Mouse (Mus musculus) intestine, embryonic 15.5 days (tissue): ENCODE results near the gene Shq1. TPM values are rescaled to one million over a fixed set of nuclear protein-coding genes. Genes with fewer than 3 reads are reported as not detected.
A peak's percentile ranks its signal among the peaks of the same experiment; 100 is the strongest.

ENCODE experiments used
- ATAC-seq: fragments of 200-750 bp; cut with Nextera tagmentation; 2 replicates; pipeline ENCODE4 v1.8.0; 2017; ENCODE audit warnings: moderate TSS enrichment, moderate library complexity
- H3K27ac ChIP-seq: fragments of 300-500 bp; sonication (generic); 2 replicates; pipeline ENCODE4 v1.5.1; 2015; ENCODE audit warnings: mild to moderate bottlenecking, inconsistent platforms
- H3K27me3 ChIP-seq: fragments of 300-500 bp; sonication (generic); replicated peaks from 2 replicates; pipeline ENCODE4 v1.6.1; 2015; ENCODE audit warnings: inconsistent platforms
- H3K36me3 ChIP-seq: fragments of 300-500 bp; sonication (generic); 2 replicates; pipeline ENCODE4 v1.6.1; 2015; ENCODE audit warnings: inconsistent platforms
- H3K4me1 ChIP-seq: fragments of 300-500 bp; sonication (generic); replicated peaks from 2 replicates; pipeline ENCODE4 v1.6.1; 2015; ENCODE audit warnings: inconsistent platforms
- H3K4me2 ChIP-seq: fragments of 300-500 bp; sonication (generic); replicated peaks from 2 replicates; pipeline ENCODE4 v1.6.1; 2015; ENCODE audit warnings: mild to moderate bottlenecking, inconsistent platforms
- H3K4me3 ChIP-seq: fragments of 300-500 bp; sonication (generic); replicated peaks from 2 replicates; pipeline ENCODE4 v1.5.1; 2015; ENCODE audit warnings: inconsistent platforms
- H3K9ac ChIP-seq: fragments of 300-500 bp; sonication (generic); 2 replicates; pipeline ENCODE4 v1.6.1; 2015; ENCODE audit warnings: inconsistent platforms
- H3K9me3 ChIP-seq: fragments of 300-500 bp; sonication (generic); 2 replicates; pipeline ENCODE4 v1.6.1; 2016; ENCODE audit warnings: inconsistent platforms
- WGBS: fragments of 180-500 bp; shearing (Covaris S2); methylation state at CpG from one replicate; pipeline ENCODE4 v1.1.7; 2015; 5-methylcytosine and 5-hydroxymethylcytosine counted together
- polyA plus RNA-seq: library from polyadenylated mRNA; unstranded; fragments of >200 nt; fragmentation: Nextera tagmentation; extraction: Ambion mirVana; gene quantifications from 2 replicates; pipeline ENCODE4 v1.2.1, GENCODE M21; 2015

The Shq1 gene
- polyA plus RNA-seq, 1 experiment from 2014 or later: 18.2 TPM

GRCm38 (mm10) chr6:100616133-100616532 is 54.8 kb downstream of the Shq1 start:
- H3K36me3 ChIP-seq: no peaks in the 10 kb centered on the region
- H3K27ac ChIP-seq: no peak overlapping the region
- H3K9ac ChIP-seq: no peak overlapping the region
- H3K4me2 ChIP-seq: no peak overlapping the region
- no peaks in the 10 kb centered on the region for H3K27me3 ChIP-seq
- 86% methylated on average over 4 of the region's 4 CpGs for WGBS
- no peak for ATAC-seq
- no peaks in the 10 kb centered on the region for H3K4me1 ChIP-seq
- H3K9me3 ChIP-seq: no peaks in the 10 kb centered on the region
- H3K4me3 ChIP-seq: no peak overlapping the region

DNA sequence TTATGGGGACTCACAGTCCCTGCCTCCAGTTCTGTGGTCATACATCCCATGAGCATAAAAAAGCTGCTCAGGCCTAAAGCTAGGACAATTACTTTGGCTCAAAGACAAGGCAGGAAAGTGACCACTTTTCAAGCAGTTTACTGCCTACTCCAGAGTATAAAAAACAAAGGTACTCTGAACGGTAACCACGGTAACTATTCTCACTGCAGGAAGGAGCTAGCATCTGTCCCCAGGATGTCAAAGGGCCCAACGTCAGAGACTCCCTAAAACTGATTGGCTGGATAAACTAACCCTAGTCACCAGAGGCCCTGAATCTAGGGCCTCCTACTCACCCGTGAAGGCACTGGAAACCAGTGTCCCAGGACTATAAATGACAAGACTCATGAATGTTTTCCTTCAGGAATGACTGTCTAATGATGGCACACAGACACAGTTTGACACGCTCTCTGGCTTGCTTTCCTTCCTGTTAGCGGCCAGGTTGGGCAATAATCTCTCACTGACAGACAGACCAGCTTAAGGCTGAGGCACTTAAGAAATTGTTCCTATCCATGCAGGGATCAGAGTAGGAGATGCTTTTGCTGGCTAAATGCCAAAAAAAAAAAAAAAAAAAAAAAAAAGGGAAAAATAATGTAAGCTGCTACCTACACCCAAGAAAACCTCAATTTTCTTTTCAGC is 57.2 kb downstream of the Shq1 start:
- Histone ChIP-seq H3K9me3 (no peaks in the 10 kb centered on the region), H3K27me3 (no peaks in the 10 kb centered on the region), H3K4me2 (no peak overlapping the region), H3K9ac (no peak overlapping the region), H3K36me3 (no peaks in the 10 kb centered on the region), H3K4me1 (no peaks in the 10 kb centered on the region; the same call in 1 of the 2 replicates), H3K27ac (no peak overlapping the region), H3K4me3 (no peak overlapping the region)
- 53% methylated on average over 6 of the region's 6 CpGs for WGBS
- ATAC-seq: 0 out of 2 replicates have a peak, but pooled peaks have one; percentile 52

- 70% methylated on average over 7 of the region's 7 CpGs for WGBS
- no peaks in the 10 kb centered on the region for H3K27me3 ChIP-seq
- no peak overlapping the region for H3K4me3 ChIP-seq
- no peaks in the 10 kb centered on the region for H3K36me3 ChIP-seq
- H3K4me2 ChIP-seq: no peak overlapping the region
- H3K4me1 ChIP-seq: no peaks in the 10 kb centered on the region; the same call in 1 of the 2 replicates
- peak; percentile 68 for ATAC-seq
- H3K27ac ChIP-seq: no peak overlapping the region
- no peaks in the 10 kb centered on the region for H3K9me3 ChIP-seq
- H3K9ac ChIP-seq: no peak overlapping the region
These were observed 59.9 kb downstream of the Shq1 start for GRCm38 (mm10) chr6:100610897-100611575.

- no peak overlapping the region for H3K27ac ChIP-seq
- H3K27me3 ChIP-seq: no peaks in the 10 kb centered on the region
- H3K4me1 ChIP-seq: no peaks in the 10 kb centered on the region; the same call in 1 of the 2 replicates
- no peak overlapping the region for H3K4me2 ChIP-seq
- H3K4me3 ChIP-seq: no peak overlapping the region
- no peaks in the 10 kb centered on the region for H3K9me3 ChIP-seq
- no peaks in the 10 kb centered on the region for H3K36me3 ChIP-seq
- WGBS: 86% methylated on average over 7 of the region's 8 CpGs
- H3K9ac ChIP-seq: no peak overlapping the region
- no peak for ATAC-seq
These were observed 60.8 kb downstream of the Shq1 start for GRCm38 (mm10) chr6:100610182-100610581.

GRCm38 (mm10) chr6:100609256-100609655 is 61.7 kb downstream of the Shq1 start:
- 93% methylated on average over 3 of the region's 3 CpGs for WGBS
- H3K27me3 ChIP-seq: no peaks in the 10 kb centered on the region
- H3K4me3 ChIP-seq: no peak overlapping the region
- no peak overlapping the region for H3K27ac ChIP-seq
- no peak overlapping the region for H3K9ac ChIP-seq
- H3K4me2 ChIP-seq: no peak overlapping the region
- no peaks in the 10 kb centered on the region for H3K9me3 ChIP-seq
- ATAC-seq: no peak
- H3K36me3 ChIP-seq: no peaks in the 10 kb centered on the region
- H3K4me1 ChIP-seq: no peaks in the 10 kb centered on the region; the same call in 1 of the 2 replicates

DNA sequence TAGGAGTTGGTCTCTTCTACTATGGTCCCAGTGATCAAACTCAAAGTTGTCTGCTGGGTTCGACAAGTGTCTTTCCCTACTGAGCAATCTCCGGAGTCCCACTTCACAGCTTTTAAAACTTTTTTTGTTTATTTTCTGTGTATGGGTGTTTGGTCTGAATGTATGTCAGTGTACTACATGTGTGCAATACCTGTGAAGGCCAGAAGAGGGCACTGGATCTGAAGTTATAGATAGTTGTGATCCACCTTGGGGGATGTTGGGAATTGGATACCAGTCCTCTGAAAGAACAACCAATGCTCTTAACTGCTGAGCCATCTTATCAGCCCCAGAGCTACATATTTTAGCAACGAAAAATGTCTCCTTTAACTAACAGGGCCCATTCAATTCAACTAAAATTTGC is 62.5 kb downstream of the Shq1 start:
- Histone ChIP-seq H3K9me3 (no peaks in the 10 kb centered on the region), H3K27me3 (no peaks in the 10 kb centered on the region), H3K27ac (no peak overlapping the region), H3K4me3 (no peak overlapping the region), H3K36me3 (no peaks in the 10 kb centered on the region), H3K4me2 (no peak overlapping the region), H3K9ac (no peak overlapping the region), H3K4me1 (no peaks in the 10 kb centered on the region; the same call in 1 of the 2 replicates)
- 94% methylated on average over 3 of the region's 3 CpGs for WGBS
- ATAC-seq: no peak

GRCm38 (mm10) chr6:100606805-100607204 is 64.2 kb downstream of the Shq1 start:
- Histone ChIP-seq H3K27me3 (no peaks in the 10 kb centered on the region), H3K9me3 (no peaks in the 10 kb centered on the region), H3K36me3 (no peaks in the 10 kb centered on the region), H3K4me3 (no peak overlapping the region), H3K27ac (no peak overlapping the region), H3K4me1 (no peaks in the 10 kb centered on the region; the same call in 1 of the 2 replicates), H3K4me2 (no peak overlapping the region), H3K9ac (no peak overlapping the region)
- 65% methylated on average over 4 of the region's 4 CpGs for WGBS
- no peak for ATAC-seq

DNA sequence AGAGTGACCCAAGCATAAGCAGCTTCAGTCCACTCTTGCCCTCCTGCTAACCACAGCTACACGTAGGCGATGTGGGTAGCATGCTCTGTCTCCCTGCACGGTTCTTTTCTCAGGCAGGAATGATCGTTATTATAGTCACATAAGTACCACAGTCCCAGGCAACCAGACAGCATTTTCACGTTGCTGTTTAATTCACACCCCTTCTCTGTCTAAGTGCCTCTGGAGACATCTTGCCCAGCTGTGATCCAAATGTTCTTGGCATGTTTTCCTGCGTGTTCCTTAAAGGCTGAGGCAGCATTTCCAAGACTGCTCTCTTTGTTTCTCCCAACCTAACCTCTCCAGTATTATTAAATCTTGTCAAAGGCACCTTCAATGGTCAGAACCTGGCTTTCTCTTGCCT is 67.3 kb downstream of the Shq1 start:
- 0 out of 2 replicates have a peak overlapping the region, but pooled peaks have one; percentile 32 for H3K27ac ChIP-seq
- WGBS: 67% methylated on average over 6 of the region's 6 CpGs
- H3K27me3 ChIP-seq: no peaks in the 10 kb centered on the region
- H3K4me3 ChIP-seq: no peak overlapping the region
- no peak overlapping the region for H3K9ac ChIP-seq
- no peak overlapping the region for H3K4me2 ChIP-seq
- H3K36me3 ChIP-seq: no peaks in the 10 kb centered on the region
- no peaks in the 10 kb centered on the region; the same call in 1 of the 2 replicates for H3K4me1 ChIP-seq
- H3K9me3 ChIP-seq: no peaks in the 10 kb centered on the region
- no peak for ATAC-seq

DNA sequence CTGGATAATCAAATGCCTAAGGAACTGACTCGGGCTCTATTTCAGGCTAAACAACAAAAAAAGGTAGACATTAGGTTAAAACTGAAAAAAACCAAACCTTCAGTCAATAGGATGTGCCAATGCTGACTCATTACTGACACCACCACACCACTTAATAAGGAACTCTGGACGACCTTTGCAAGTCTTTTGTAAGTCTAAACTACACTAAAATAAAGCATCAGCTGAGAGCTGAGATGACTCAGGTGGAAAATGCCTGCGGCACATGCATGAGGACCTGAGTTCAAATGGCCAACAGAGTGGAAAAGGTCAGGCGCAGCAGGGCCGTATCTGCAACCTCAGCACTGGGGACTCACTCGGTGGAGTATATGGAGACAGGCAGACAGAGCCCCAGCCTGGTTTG is 69.3 kb downstream of the Shq1 start:
- Histone ChIP-seq H3K4me2 (no peak overlapping the region), H3K9me3 (no peaks in the 10 kb centered on the region), H3K4me3 (no peak overlapping the region), H3K4me1 (no peaks in the 10 kb centered on the region; the same call in 1 of the 2 replicates), H3K27ac (no peak overlapping the region), H3K27me3 (no peaks in the 10 kb centered on the region), H3K9ac (no peak overlapping the region), H3K36me3 (no peaks in the 10 kb centered on the region)
- ATAC-seq: no peak
- 81% methylated on average over 6 of the region's 6 CpGs for WGBS

DNA sequence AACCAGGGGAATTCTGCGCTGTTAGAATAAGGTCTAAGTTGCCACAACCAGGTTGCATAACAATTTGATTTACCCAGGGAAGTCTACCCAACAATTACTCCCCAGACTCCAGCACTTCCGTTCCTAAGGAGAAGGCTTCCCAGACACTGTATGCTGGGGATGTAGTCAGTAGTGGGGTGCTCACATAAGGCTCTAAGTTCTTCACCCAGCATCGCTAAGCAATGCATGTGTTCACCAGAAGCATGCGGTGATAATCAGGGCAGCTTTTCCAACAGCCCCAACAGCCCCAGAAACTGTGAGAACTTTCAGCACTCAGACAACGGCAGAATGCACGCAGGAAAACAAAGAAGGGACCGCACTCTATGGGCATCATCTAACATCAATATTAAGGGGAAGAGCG is 77.1 kb downstream of the Shq1 start:
- Histone ChIP-seq H3K27ac (no peak overlapping the region), H3K4me2 (no peak overlapping the region), H3K4me3 (no peak overlapping the region), H3K36me3 (no peaks in the 10 kb centered on the region), H3K9me3 (no peaks in the 10 kb centered on the region), H3K4me1 (no peaks in the 10 kb centered on the region), H3K9ac (no peak overlapping the region), H3K27me3 (no peaks in the 10 kb centered on the region)
- 83% methylated on average over 8 of the region's 8 CpGs for WGBS
- no peak for ATAC-seq

- Histone ChIP-seq H3K27ac (no peak overlapping the region), H3K4me1 (no peaks in the 10 kb centered on the region), H3K27me3 (no peaks in the 10 kb centered on the region), H3K4me3 (no peak overlapping the region), H3K9me3 (no peaks in the 10 kb centered on the region), H3K4me2 (no peak overlapping the region), H3K36me3 (no peaks in the 10 kb centered on the region), H3K9ac (no peak overlapping the region)
- WGBS: 75% methylated on average over 7 of the region's 7 CpGs
- no peak for ATAC-seq
These were observed 78.0 kb downstream of the Shq1 start for GRCm38 (mm10) chr6:100592991-100593390.

- 79% methylated on average over 4 of the region's 4 CpGs for WGBS
- no peak overlapping the region for H3K4me2 ChIP-seq
These were observed 80.4 kb downstream of the Shq1 start for GRCm38 (mm10) chr6:100590602-100591001.

DNA sequence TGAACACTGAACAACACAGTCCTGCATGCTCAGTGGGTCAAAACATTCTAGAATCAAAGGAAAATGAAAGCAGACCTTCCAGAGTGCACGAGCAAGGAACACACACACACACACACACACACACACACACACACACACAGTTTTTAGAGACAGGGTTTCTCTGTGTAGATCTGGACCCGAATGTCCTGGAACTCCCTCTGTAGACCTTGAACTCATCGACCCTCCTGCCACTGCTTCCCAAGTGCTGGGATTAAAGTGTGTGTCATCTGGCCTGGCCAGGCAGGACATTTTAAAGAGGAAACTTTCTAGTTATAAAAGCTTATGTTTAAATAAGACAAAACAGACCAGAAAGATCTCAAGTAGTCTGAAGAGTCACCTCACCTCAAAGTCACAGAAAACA is 82.1 kb downstream of the Shq1 start:
- Histone ChIP-seq H3K36me3 (no peaks in the 10 kb centered on the region), H3K9me3 (no peaks in the 10 kb centered on the region), H3K4me1 (no peaks in the 10 kb centered on the region), H3K9ac (no peak overlapping the region), H3K27ac (no peak overlapping the region), H3K27me3 (no peaks in the 10 kb centered on the region), H3K4me3 (no peak overlapping the region), H3K4me2 (no peak overlapping the region)
- 64% methylated on average over 3 of the region's 3 CpGs for WGBS
- no peak for ATAC-seq

More at GRCm38 (mm10) chr6:100590602-100591001, 80.4 kb downstream of the Shq1 start:
- Histone ChIP-seq H3K9ac (no peak overlapping the region), H3K27ac (no peak overlapping the region), H3K9me3 (no peaks in the 10 kb centered on the region), H3K36me3 (no peaks in the 10 kb centered on the region), H3K4me3 (no peak overlapping the region), H3K27me3 (no peaks in the 10 kb centered on the region), H3K4me1 (no peaks in the 10 kb centered on the region)
- no peak for ATAC-seq
